In genomic region chr10:39404175-39404574, GRCm38 (mm10) we compare ENCODE assay signal across 12 mouse cellular contexts.
"Had no signal": no experiment of that assay in that cellular context is flagged by ENCODE, and none has a peak within 500 bp of the region (broad histone marks: within the 10 kb centered on the region; RNA-seq: fewer than 3 reads in every experiment).

No protein-coding gene starts in this region.

- H3K27ac ChIP-seq: limb, embryonic 13.5 days; liver, embryonic 14.5 days had no signal

- H3K9me3 ChIP-seq: limb, embryonic 13.5 days had no signal

- H3K4me2 ChIP-seq: limb, embryonic 13.5 days had no signal

- DNase-seq: kidney, adult 8-10 months; kidney, postnatal 25 days; layer of hippocampus, postnatal 36 days; lung, adult 18-20 months; lung, postnatal 36 days; midbrain, embryonic 14.5 days; right cerebral cortex, postnatal 4 days; spleen, adult 18-20 months; thymus, adult 18-20 months; thymus, postnatal 14 days had no signal

- H3K9ac ChIP-seq: limb, embryonic 13.5 days; liver, embryonic 14.5 days had no signal

- H3K4me3 ChIP-seq: limb, embryonic 13.5 days had no signal

- H3K27me3 ChIP-seq: limb, embryonic 13.5 days had no signal
